Mouse (Mus musculus): ENCODE data around the gene Gprc5a. TPM values are rescaled to one million over a fixed set of nuclear protein-coding genes. Genes with fewer than 3 reads are reported as not detected.
A peak's percentile ranks its signal among the peaks of the same experiment; 100 is the strongest.

Gene Gprc5a
- polyA plus RNA-seq (2015; fragmentation: Nextera tagmentation; extraction: Ambion mirVana): 1.8 TPM in 2 replicates

DNA sequence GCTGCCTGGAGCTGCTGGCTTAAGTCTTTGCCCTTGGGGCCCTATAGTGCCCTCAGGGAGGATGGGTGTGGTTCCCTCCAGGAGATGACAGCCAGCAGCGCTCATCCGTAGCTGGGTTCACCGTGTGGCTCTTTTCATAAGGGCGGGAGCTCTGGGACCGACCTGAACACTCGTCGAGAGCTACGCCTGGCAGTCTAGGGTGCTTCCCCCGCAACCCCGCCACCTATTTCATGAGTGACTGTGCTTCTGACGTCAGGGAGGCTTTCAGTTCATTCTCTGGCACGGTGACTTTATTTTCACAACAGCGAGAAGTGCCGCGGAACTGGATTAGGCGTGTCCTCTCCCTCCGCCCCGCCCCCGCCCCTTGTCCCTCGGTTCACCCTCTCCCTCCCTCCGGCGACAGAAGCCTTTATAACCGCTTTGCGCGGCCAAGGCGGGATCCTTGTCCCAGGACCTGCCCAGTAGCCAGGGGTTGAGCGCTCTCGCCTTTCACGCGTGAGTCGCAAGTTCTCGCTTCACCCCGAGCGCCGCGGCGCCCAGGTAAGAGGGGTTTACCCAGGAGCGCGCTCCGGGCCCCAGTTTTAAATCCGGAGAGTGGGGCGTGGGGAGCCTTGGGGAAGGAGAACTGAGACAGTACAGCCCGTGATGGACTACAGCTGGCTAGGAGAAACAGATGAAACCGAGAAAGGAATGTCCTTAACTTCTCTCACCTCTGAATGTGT lies at the start of gene Gprc5a:
Gprc5a (plus strand) TSS at position 416 of the 722 bp plus-strand sequence.
- Histone ChIP-seq H3K9me3 (no peaks in the 10 kb centered on the region), H3K36me3 (no peaks in the 10 kb centered on the region), H3K4me3 (peak within 1 kb of the TSS; percentile 49), H3K27me3 (peaks cover 32% of the 10 kb centered on the region), H3K4me2 (peak within 1 kb of the TSS; percentile 75), H3K9ac (peak within 1 kb of the TSS; percentile 64), H3K27ac (no peak within 1 kb of the TSS), H3K4me1 (peaks cover 19% of the 10 kb centered on the region)
- WGBS: under 1% methylated on average over 44 of the region's 44 CpGs
- ATAC-seq (ENCODE audit: insufficient number of reproducible peaks, insufficient read depth, low FRiP score, low TSS enrichment, low read depth): no peak; the same call in 1 of the 2 replicates

DNA sequence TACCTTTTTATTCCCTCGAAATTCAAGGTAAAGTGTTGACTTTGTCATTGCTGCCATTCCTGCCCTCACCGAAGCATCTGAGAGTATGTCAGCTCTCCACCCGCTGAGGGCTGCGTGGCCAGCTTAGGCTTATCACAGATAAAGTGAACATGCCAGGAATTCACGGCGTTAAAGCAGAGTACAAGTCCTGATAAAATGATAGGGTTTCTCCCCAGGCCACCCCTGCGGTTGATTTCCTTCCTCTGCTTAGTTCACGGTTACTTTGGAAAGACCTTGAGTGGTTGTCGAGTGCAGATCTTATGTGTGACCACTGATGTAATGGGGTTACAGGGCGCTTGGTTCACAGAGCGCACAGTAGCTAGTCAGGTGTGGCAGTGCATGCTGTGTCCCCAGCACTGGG lies 48.2 kb upstream of the Gprc5a start:
- no peak overlapping the region for H3K27ac ChIP-seq
- H3K9ac ChIP-seq: no peak overlapping the region
- 94% methylated on average over 11 of the region's 11 CpGs for WGBS
- no peaks in the 10 kb centered on the region for H3K9me3 ChIP-seq
- H3K4me2 ChIP-seq: no peak overlapping the region
- H3K4me1 ChIP-seq: peaks cover 4% of the 10 kb centered on the region
- no peaks in the 10 kb centered on the region for H3K27me3 ChIP-seq
- H3K36me3 ChIP-seq: peaks cover 88% of the 10 kb centered on the region
- no peak overlapping the region for H3K4me3 ChIP-seq
- no peak for ATAC-seq (ENCODE audit: insufficient number of reproducible peaks, insufficient read depth, low FRiP score, low TSS enrichment, low read depth)

DNA sequence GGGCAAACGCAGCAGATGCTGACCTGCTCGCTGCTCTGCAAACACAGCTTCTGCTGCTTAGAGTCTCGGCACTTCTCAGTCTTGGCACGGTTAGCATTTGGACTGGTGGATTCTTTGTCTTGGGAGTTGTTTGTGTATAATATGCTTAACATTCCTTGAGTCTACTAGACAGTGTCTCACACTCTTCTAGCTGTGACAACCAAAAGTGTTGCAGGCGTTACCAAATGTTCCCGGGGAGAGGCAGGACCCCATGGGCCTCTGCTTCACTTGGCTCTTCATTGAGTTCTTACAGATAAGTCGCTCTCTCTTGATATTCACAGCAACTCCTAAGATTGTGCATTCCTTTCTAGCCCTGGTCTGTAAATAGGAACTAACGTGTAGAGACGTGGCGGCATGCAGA lies 45.9 kb upstream of the Gprc5a start:
- 91% methylated on average over 10 of the region's 10 CpGs for WGBS
- no peak overlapping the region for H3K27ac ChIP-seq

DNA sequence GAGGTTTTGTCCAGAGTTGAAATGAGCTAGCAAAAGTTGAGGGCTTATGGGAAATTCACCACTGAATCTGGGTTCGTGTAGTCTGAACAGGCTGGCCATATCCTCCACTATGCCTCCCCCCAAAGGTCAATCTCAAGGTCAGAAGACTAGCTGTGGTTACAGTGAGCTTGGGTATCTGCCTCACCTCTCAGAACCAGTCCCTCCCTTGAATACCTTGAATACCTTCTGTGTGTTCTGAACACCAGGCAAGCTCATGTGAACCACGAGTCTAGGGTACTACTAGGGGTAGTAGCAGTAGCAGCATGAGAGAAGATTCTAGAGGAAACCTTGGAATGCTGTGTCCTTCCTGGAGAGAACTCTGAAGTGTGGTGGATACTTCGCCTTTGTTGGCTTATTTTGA lies 43.8 kb upstream of the Gprc5a start:
- no peak for ATAC-seq (ENCODE audit: insufficient number of reproducible peaks, insufficient read depth, low FRiP score, low TSS enrichment, low read depth)

More for the DNA sequence above, 45.9 kb upstream of the Gprc5a start:
- Histone ChIP-seq H3K4me2 (no peak overlapping the region), H3K27me3 (no peaks in the 10 kb centered on the region), H3K36me3 (peaks cover 99% of the 10 kb centered on the region), H3K4me3 (no peak overlapping the region), H3K9ac (no peak overlapping the region), H3K4me1 (no peaks in the 10 kb centered on the region), H3K9me3 (no peaks in the 10 kb centered on the region)
- no peak for ATAC-seq (ENCODE audit: insufficient number of reproducible peaks, insufficient read depth, low FRiP score, low TSS enrichment, low read depth)

GRCm38 (mm10) chr6:135023379-135023778 lies 42.1 kb upstream of the Gprc5a start:
- no peak overlapping the region for H3K4me3 ChIP-seq
- H3K36me3 ChIP-seq: peaks cover 67% of the 10 kb centered on the region
- H3K4me2 ChIP-seq: no peak overlapping the region
- no peaks in the 10 kb centered on the region for H3K4me1 ChIP-seq
- H3K9ac ChIP-seq: no peak overlapping the region
- WGBS: 96% methylated on average over 14 of the region's 14 CpGs
- no peak for ATAC-seq (ENCODE audit: insufficient number of reproducible peaks, insufficient read depth, low FRiP score, low TSS enrichment, low read depth)
- no peaks in the 10 kb centered on the region for H3K9me3 ChIP-seq
- no peak overlapping the region for H3K27ac ChIP-seq
- no peaks in the 10 kb centered on the region for H3K27me3 ChIP-seq

More for the DNA sequence above, 43.8 kb upstream of the Gprc5a start:
- Histone ChIP-seq H3K27ac (no peak overlapping the region), H3K9me3 (no peaks in the 10 kb centered on the region), H3K4me1 (no peaks in the 10 kb centered on the region), H3K36me3 (peaks cover 84% of the 10 kb centered on the region), H3K27me3 (no peaks in the 10 kb centered on the region), H3K9ac (no peak overlapping the region), H3K4me2 (no peak overlapping the region), H3K4me3 (no peak overlapping the region)
- WGBS: 89% methylated on average over 3 of the region's 3 CpGs

GRCm38 (mm10) chr6:135024781-135025420 lies 40.5 kb upstream of the Gprc5a start:
- H3K4me2 ChIP-seq: no peak overlapping the region
- H3K4me3 ChIP-seq: no peak overlapping the region
- H3K9ac ChIP-seq: no peak overlapping the region
- H3K27ac ChIP-seq: no peak overlapping the region
- WGBS: 76% methylated on average over 1 of the region's 1 CpGs
- peaks cover 52% of the 10 kb centered on the region for H3K36me3 ChIP-seq
- ATAC-seq (ENCODE audit: insufficient number of reproducible peaks, insufficient read depth, low FRiP score, low TSS enrichment, low read depth): no peak
- H3K27me3 ChIP-seq: no peaks in the 10 kb centered on the region
- H3K9me3 ChIP-seq: no peaks in the 10 kb centered on the region
- H3K4me1 ChIP-seq: no peaks in the 10 kb centered on the region

DNA sequence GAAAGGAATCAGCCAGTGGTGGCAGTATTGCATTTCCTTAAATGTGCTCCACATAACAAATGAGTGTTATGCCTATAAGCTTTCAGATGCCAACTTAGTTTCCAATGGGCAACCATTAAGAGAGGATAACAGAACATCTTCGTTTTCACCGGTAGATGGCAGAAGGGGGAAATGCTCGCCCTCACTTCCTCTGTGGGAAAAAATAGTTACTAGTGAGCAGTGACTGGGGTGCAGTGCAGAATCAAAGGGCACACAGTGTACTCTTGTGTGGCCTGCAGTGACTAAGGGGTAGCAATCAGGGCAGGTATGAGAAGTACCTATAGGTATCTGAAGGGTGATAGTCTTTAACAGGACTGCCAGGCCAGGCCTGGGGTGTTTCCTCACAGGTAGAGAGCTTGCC lies 39.2 kb upstream of the Gprc5a start:
- no peaks in the 10 kb centered on the region for H3K9me3 ChIP-seq
- no peak overlapping the region for H3K9ac ChIP-seq
- no peaks in the 10 kb centered on the region for H3K27me3 ChIP-seq
- peaks cover 39% of the 10 kb centered on the region for H3K36me3 ChIP-seq
- H3K27ac ChIP-seq: no peak overlapping the region
- no peak for ATAC-seq (ENCODE audit: insufficient number of reproducible peaks, insufficient read depth, low FRiP score, low TSS enrichment, low read depth)
- 12% methylated on average over 3 of the region's 3 CpGs for whole genome bisulfite sequencing
- no peak overlapping the region for H3K4me3 ChIP-seq
- H3K4me1 ChIP-seq: no peaks in the 10 kb centered on the region
- no peak overlapping the region for H3K4me2 ChIP-seq

- Histone ChIP-seq H3K9me3 (no peaks in the 10 kb centered on the region), H3K4me1 (no peaks in the 10 kb centered on the region), H3K27me3 (no peaks in the 10 kb centered on the region), H3K27ac (no peak overlapping the region), H3K4me2 (no peak overlapping the region), H3K9ac (no peak overlapping the region), H3K4me3 (no peak overlapping the region), H3K36me3 (peaks cover 34% of the 10 kb centered on the region)
- 77% methylated on average over 2 of the region's 2 CpGs for WGBS
- ATAC-seq (ENCODE audit: insufficient number of reproducible peaks, insufficient read depth, low FRiP score, low TSS enrichment, low read depth): no peak
These were observed 38.7 kb upstream of the Gprc5a start for GRCm38 (mm10) chr6:135026755-135027154.

DNA sequence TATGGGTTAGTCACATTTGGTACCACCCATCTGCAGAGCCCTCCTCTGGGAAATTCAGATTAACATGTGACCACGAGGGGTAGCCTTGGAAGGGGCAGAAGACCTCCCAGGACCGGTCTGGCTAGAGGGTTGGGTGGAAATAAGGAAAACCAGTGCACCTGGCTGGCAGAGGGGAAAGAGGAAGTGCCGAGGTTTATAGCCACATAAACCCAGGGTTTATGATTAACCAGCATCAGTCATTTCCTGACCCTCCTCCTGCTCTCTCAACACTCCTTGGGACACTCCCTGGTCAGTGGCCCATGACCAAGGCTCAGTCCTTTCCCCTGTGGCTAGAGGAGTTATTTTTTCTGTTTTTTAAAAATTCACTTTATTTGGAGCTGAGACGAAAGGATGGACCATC lies 36.2 kb upstream of the Gprc5a start:
- Histone ChIP-seq H3K27ac (no peak overlapping the region), H3K9ac (no peak overlapping the region), H3K27me3 (no peaks in the 10 kb centered on the region), H3K9me3 (no peaks in the 10 kb centered on the region), H3K4me2 (no peak overlapping the region), H3K4me3 (no peak overlapping the region), H3K36me3 (peaks cover 9% of the 10 kb centered on the region; the same call in 1 of the 2 replicates), H3K4me1 (no peaks in the 10 kb centered on the region)
- WGBS: 74% methylated on average over 4 of the region's 4 CpGs
- no peak for ATAC-seq (ENCODE audit: insufficient number of reproducible peaks, insufficient read depth, low FRiP score, low TSS enrichment, low read depth)

DNA sequence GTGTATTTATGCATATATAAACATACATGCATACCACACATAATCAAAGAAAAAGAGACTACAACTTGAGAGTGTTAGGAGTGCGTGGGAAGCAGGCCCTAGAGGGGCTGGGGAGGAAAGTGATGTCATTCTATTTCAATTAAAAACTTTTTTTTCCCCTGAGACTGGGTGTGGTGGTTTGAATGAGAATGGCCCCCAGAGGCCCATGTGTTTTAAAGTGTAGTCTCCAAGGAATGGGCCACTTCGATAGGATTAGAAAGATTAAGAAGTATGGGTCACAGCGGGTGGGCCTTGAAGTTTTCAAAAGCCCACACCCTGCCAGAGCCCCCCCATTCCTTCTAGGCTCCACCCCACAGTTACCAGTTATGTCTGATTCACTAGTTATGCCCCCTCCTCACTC lies 26.8 kb upstream of the Gprc5a start:
- Histone ChIP-seq H3K4me2 (no peak overlapping the region), H3K9me3 (0 out of 2 replicates have a peak, but pooled peaks cover 3% of the 10 kb centered on the region), H3K4me1 (peaks cover 8% of the 10 kb centered on the region; the same call in 1 of the 2 replicates), H3K9ac (no peak overlapping the region), H3K4me3 (no peak overlapping the region), H3K27ac (no peak overlapping the region), H3K27me3 (peaks cover 29% of the 10 kb centered on the region), H3K36me3 (no peaks in the 10 kb centered on the region)
- 58% methylated on average over 3 of the region's 3 CpGs for WGBS
- ATAC-seq (ENCODE audit: insufficient number of reproducible peaks, insufficient read depth, low FRiP score, low TSS enrichment, low read depth): no peak

GRCm38 (mm10) chr6:135040275-135040871 lies 25.1 kb upstream of the Gprc5a start:
- Histone ChIP-seq H3K27ac (no peak overlapping the region), H3K4me3 (no peak overlapping the region), H3K9ac (no peak overlapping the region), H3K4me1 (peaks cover 8% of the 10 kb centered on the region; the same call in 1 of the 2 replicates), H3K36me3 (no peaks in the 10 kb centered on the region), H3K9me3 (0 out of 2 replicates have a peak, but pooled peaks cover 3% of the 10 kb centered on the region), H3K4me2 (peak overlapping the region; percentile 31), H3K27me3 (peaks cover 29% of the 10 kb centered on the region)
- no peak for ATAC-seq (ENCODE audit: insufficient number of reproducible peaks, insufficient read depth, low FRiP score, low TSS enrichment, low read depth)
- 2% methylated on average over 21 of the region's 21 CpGs for WGBS

All from embryonic facial prominence, embryonic 13.5 days (tissue).